Mouse (Mus musculus) lung, adult 2 months (tissue): ENCODE measurements around the gene Zbtb16.

Experiments used
- CTCF ChIP-seq: fragments of 200-500 bp; IDR thresholded peaks from 2 replicates; pipeline ENCODE4 v1.5.1; 2011; ENCODE audit warnings: mild to moderate bottlenecking, low read length, control low read depth; ENCODE audit not compliant: insufficient read depth
- POLR2A ChIP-seq: fragments of 200-500 bp; IDR thresholded peaks from 2 replicates; pipeline ENCODE4 v1.6.1; 2011; ENCODE audit warnings: low read depth, mild to moderate bottlenecking, control low read depth, low read length, borderline replicate concordance; ENCODE audit errors: extremely low read depth

- TF ChIP-seq CTCF (no peak), POLR2A (no peak)
Observed at GRCm38 (mm10) chr9:48776268-48776667, 59.8 kb downstream of the Zbtb16 start.
